Mouse (Mus musculus) thymus, adult 2 months (tissue): ENCODE results near the gene Bbs10. TPM values are rescaled to one million over a fixed set of nuclear protein-coding genes. Genes with fewer than 3 reads are reported as not detected.

ENCODE experiments used
- DNase-seq: peaks from one replicate; pipeline ENCODE4 v3.0.0; 2021
- H3K27ac ChIP-seq: fragments of 200-500 bp; 2 replicates; pipeline ENCODE4 v1.5.1; 2012; ENCODE audit warnings: low read length, control low read depth; ENCODE audit not compliant: control insufficient read depth, insufficient read depth
- H3K27me3 ChIP-seq: fragments of 200-500 bp; 2 replicates; pipeline ENCODE4 v1.6.1; 2012; ENCODE audit warnings: mild to moderate bottlenecking, low read length, moderate library complexity, mixed read lengths; ENCODE audit not compliant: control insufficient read depth, insufficient read depth
- H3K36me3 ChIP-seq: fragments of 200-500 bp; 2 replicates; pipeline ENCODE4 v1.6.1; 2012; ENCODE audit warnings: mild to moderate bottlenecking, low read length, moderate library complexity; ENCODE audit not compliant: control insufficient read depth, insufficient read depth
- H3K4me1 ChIP-seq: fragments of 200-500 bp; replicated peaks from 2 replicates; pipeline ENCODE4 v1.6.1; 2012; ENCODE audit warnings: low read length; ENCODE audit not compliant: control insufficient read depth, insufficient read depth
- H3K4me3 ChIP-seq: fragments of 200-500 bp; 2 replicates; pipeline ENCODE4 v1.5.1; 2012; ENCODE audit warnings: mild to moderate bottlenecking, low read length, control low read depth, moderate library complexity; ENCODE audit not compliant: control insufficient read depth, insufficient read depth
- CTCF ChIP-seq: fragments of 200-500 bp; IDR thresholded peaks from 2 replicates; pipeline ENCODE4 v1.5.1; 2012; ENCODE audit warnings: mild to moderate bottlenecking, control low read depth, low read length, moderate library complexity, borderline replicate concordance; ENCODE audit not compliant: control insufficient read depth, poor library complexity, insufficient read depth; ENCODE audit errors: extremely low read depth
- POLR2A ChIP-seq: fragments of 200-500 bp; IDR thresholded peaks from 2 replicates; pipeline ENCODE4 v1.6.1; 2012; ENCODE audit warnings: mild to moderate bottlenecking, low read length, control low read depth, moderate library complexity; ENCODE audit not compliant: control insufficient read depth, poor library complexity, insufficient read depth; ENCODE audit errors: extremely low read depth
- WGBS: fragments of 180-500 bp; shearing (Covaris S2); methylation state at CpG from one replicate; pipeline ENCODE4 v1.1.7; 2018; 5-methylcytosine and 5-hydroxymethylcytosine counted together
- polyA plus RNA-seq: library from polyadenylated mRNA; depleted of rRNA; stranded (reverse); fragments of >200 nt; gene quantifications from 2 replicates; pipeline ENCODE4 v1.2.3, GENCODE M21; 2012

Gene Bbs10
- polyA plus RNA-seq, 1 experiment, result 1.5 TPM

GRCm38 (mm10) chr10:111320579-111320978 lies 22.1 kb downstream of the Bbs10 start:
- TF ChIP-seq POLR2A (no peak), CTCF (no peak)
- no peak overlapping the region for H3K27ac ChIP-seq
- H3K4me1 ChIP-seq, result no peaks in the 10 kb centered on the region
- DNase-seq, result no peak
- no peak overlapping the region for H3K4me3 ChIP-seq
- H3K36me3 ChIP-seq, result no peaks in the 10 kb centered on the region
- no peaks in the 10 kb centered on the region for H3K27me3 ChIP-seq

- Histone ChIP-seq H3K27ac (no peak overlapping the region), H3K4me3 (no peak overlapping the region), H3K4me1 (no peaks in the 10 kb centered on the region), H3K36me3 (no peaks in the 10 kb centered on the region), H3K27me3 (no peaks in the 10 kb centered on the region)
- no peak for DNase-seq
- WGBS, result 84% methylated on average over 4 of the region's 4 CpGs
- no peak for TF ChIP-seq CTCF
- no peak for TF ChIP-seq POLR2A
These were observed 29.5 kb downstream of the Bbs10 start for GRCm38 (mm10) chr10:111327957-111328356.

DNA sequence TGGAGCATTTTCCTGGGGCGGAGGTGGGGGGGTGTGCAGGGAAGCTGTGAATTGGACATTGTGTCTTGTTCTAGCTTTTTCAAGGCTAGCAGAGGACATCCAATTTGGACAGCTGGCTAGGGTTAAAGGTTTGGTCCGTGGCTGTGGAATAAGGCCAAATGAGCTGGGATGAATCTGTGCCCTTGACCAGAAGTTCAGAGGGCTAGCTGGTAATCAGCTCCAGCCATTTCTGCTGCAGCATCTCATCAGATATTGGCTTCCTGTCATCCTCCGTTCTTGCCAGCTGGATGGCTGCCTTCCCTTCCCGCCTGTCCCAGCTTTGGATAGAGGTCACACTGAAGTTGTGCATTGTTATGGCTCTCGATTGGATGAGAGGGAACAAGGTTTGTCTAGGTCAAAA lies 30.8 kb downstream of the Bbs10 start:
- no peak for DNase-seq
- WGBS, result 88% methylated on average over 5 of the region's 5 CpGs
- Histone ChIP-seq H3K27ac (no peak overlapping the region), H3K27me3 (no peaks in the 10 kb centered on the region), H3K4me3 (no peak overlapping the region), H3K4me1 (no peaks in the 10 kb centered on the region), H3K36me3 (no peaks in the 10 kb centered on the region)
- no peak for TF ChIP-seq CTCF
- TF ChIP-seq POLR2A, result no peak

- DNase-seq, result no peak
- no peaks in the 10 kb centered on the region for H3K36me3 ChIP-seq
- TF ChIP-seq POLR2A (no peak), CTCF (no peak)
- no peaks in the 10 kb centered on the region for H3K27me3 ChIP-seq
- no peak overlapping the region for H3K27ac ChIP-seq
- WGBS, result 97% methylated on average over 2 of the region's 2 CpGs
- no peak overlapping the region for H3K4me3 ChIP-seq
- no peaks in the 10 kb centered on the region for H3K4me1 ChIP-seq
These were observed 36.4 kb downstream of the Bbs10 start for GRCm38 (mm10) chr10:111334902-111335301.

DNA sequence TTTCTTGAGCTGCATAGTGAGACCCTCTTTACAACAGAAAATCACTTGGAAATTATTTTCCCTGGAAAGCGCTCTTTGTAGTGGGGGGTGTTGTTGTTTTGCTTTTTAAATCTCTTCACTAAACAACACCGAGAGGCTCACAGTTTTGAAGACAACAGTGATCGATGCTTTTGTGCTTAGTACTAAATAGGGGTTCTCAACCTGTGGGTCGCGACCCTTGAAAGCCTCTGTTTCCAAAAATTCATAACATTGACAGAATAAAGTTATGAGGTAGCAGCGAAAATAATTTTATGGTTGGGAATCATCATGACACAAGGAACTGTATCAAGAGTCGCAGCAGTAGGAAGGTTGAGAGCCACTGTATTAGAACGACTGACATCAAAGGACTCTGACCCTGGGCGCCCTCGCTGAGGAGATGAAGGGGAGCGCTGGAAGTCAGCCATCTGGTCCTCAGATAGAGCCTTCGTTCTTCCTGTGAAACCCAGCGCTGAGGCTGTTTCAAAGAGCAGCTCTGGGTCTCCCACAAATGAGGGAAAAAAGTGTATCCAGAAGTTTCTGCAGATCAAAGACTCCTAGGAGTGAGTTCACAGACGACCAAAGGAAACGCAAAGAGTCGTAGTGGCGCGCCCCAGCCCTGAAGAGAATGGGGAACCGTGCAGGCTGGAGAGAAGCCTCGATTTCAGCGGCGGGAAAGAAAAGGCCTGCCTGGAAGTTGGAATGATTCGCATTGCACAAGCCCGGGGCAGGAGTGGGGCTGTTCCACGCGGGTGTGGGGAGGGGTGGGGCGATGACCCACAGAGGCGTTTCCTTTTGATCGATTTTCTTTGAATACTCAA lies 37.3 kb downstream of the Bbs10 start:
- DNase-seq, result no peak
- WGBS, result 21% methylated on average over 29 of the region's 29 CpGs
- TF ChIP-seq POLR2A (no peak), CTCF (no peak)
- Histone ChIP-seq H3K4me1 (no peaks in the 10 kb centered on the region), H3K27me3 (no peaks in the 10 kb centered on the region), H3K27ac (no peak overlapping the region), H3K36me3 (no peaks in the 10 kb centered on the region), H3K4me3 (no peak overlapping the region)

- H3K4me3 ChIP-seq, result no peak overlapping the region
- H3K27me3 ChIP-seq, result no peaks in the 10 kb centered on the region
- 30% methylated on average over 10 of the region's 10 CpGs for WGBS
- no peak overlapping the region for H3K27ac ChIP-seq
- no peaks in the 10 kb centered on the region for H3K4me1 ChIP-seq
- H3K36me3 ChIP-seq, result no peaks in the 10 kb centered on the region
- TF ChIP-seq POLR2A (no peak), CTCF (no peak)
- DNase-seq, result no peak
These were observed 37.9 kb downstream of the Bbs10 start for GRCm38 (mm10) chr10:111336353-111336713.

DNA sequence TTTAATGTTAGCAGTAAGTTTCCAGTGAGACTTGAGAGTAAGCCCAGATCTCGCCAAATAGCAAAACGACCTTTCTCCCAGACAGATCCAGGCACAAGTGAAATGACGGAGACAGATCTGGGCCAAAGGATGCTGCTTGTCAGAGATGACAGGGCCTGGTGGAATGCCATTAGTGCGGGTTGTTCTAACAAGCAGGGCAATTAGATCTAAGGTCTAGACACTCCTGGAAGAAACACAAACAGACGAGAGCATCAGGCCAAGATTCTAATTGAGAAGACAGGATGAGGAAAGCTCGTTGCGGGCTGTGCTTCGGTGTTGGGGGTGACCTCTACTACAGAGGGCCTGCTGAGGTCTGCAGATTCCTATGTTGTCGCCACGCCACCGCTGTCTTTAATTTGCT lies 40.8 kb downstream of the Bbs10 start:
- no peak overlapping the region for H3K27ac ChIP-seq
- H3K36me3 ChIP-seq, result no peaks in the 10 kb centered on the region
- TF ChIP-seq CTCF (no peak), POLR2A (no peak)
- 89% methylated on average over 11 of the region's 11 CpGs for WGBS
- H3K4me3 ChIP-seq, result no peak overlapping the region
- no peak for DNase-seq
- no peaks in the 10 kb centered on the region for H3K27me3 ChIP-seq
- no peaks in the 10 kb centered on the region for H3K4me1 ChIP-seq
